Mouse (Mus musculus): ENCODE results near the gene Gm37240. TPM values are rescaled to one million over a fixed set of nuclear protein-coding genes. Genes with fewer than 3 reads are reported as not detected.

Gene Gm37240
- total RNA-seq, 1 experiment: 1.2 TPM

- H3K27ac ChIP-seq (ENCODE audit: insufficient read depth, low read depth, low read length, poor library complexity, severe bottlenecking): no peak overlapping the region
- H3K36me3 ChIP-seq (ENCODE audit: control insufficient read depth, insufficient read depth, low read length, poor library complexity, severe bottlenecking): no peaks in the 10 kb centered on the region
- TF ChIP-seq ZNF384 (IDR thresholded peaks at IDR 0.05; ENCODE audit: low read depth, low read length): no peak
- TF ChIP-seq CHD2 (IDR thresholded peaks at IDR 0.05; ENCODE audit: low read depth, low read length): no peak
- TF ChIP-seq HCFC1 (IDR thresholded peaks at IDR 0.05; ENCODE audit: borderline replicate concordance, insufficient read depth, low read length): no peak
- TF ChIP-seq ZC3H11A (IDR thresholded peaks at IDR 0.05; ENCODE audit: borderline replicate concordance, low read depth, low read length): no peak
- no peak for TF ChIP-seq MAFK (IDR thresholded peaks at IDR 0.05; ENCODE audit: insufficient read depth, low read depth, low read length)
- DNase-seq (ENCODE audit: low read depth, low spot score): no peak
- H3K9ac ChIP-seq (ENCODE audit: insufficient read depth, low read depth, low read length, poor library complexity, severe bottlenecking): peak overlapping the region; percentile 67
- H3K9me3 ChIP-seq (ENCODE audit: control insufficient read depth, insufficient read depth, low read depth, low read length): no peaks in the 10 kb centered on the region
- H3K4me3 ChIP-seq (ENCODE audit: insufficient read depth in 1 of 2, low read depth in 1 of 2, low read length in 2 of 2, poor library complexity in 1 of 2, severe bottlenecking in 1 of 2): peak overlapping the region; percentile 60 to 76
- H3K4me1 ChIP-seq (ENCODE audit: control insufficient read depth in 2 of 2, insufficient read depth in 2 of 2, low read length in 2 of 2, poor library complexity in 1 of 2): peaks cover 0 to 8% of the 10 kb centered on the region in 2 experiments; a peak in 1 of 4 replicates
- in situ Hi-C loops (cut with MboI; ENCODE audit: low sequenced_read_pairs in 2 of 2, unreplicated experiment in 2 of 2): no loop called here
Observed at GRCm38 (mm10) chr3:85886636-85887238, 581 bp downstream of the Gm37240 start.

GRCm38 (mm10) chr3:85885906-85886305 lies 1.4 kb downstream of the Gm37240 start:
- H3K4me1 ChIP-seq (ENCODE audit: control insufficient read depth in 2 of 2, insufficient read depth in 2 of 2, low read length in 2 of 2, poor library complexity in 1 of 2): peaks cover 0 to 8% of the 10 kb centered on the region in 2 experiments; a peak in 1 of 4 replicates
- no peaks in the 10 kb centered on the region for H3K9me3 ChIP-seq (ENCODE audit: control insufficient read depth, insufficient read depth, low read depth, low read length)
- H3K27ac ChIP-seq (ENCODE audit: insufficient read depth, low read depth, low read length, poor library complexity, severe bottlenecking): no peak overlapping the region
- DNase-seq (ENCODE audit: low read depth, low spot score): no peak
- TF ChIP-seq ZC3H11A (IDR thresholded peaks at IDR 0.05; ENCODE audit: borderline replicate concordance, low read depth, low read length) (no peak), CHD2 (IDR thresholded peaks at IDR 0.05; ENCODE audit: low read depth, low read length) (no peak), ZNF384 (IDR thresholded peaks at IDR 0.05; ENCODE audit: low read depth, low read length) (no peak), HCFC1 (IDR thresholded peaks at IDR 0.05; ENCODE audit: borderline replicate concordance, insufficient read depth, low read length) (no peak), MAFK (IDR thresholded peaks at IDR 0.05; ENCODE audit: insufficient read depth, low read depth, low read length) (no peak)
- no peak overlapping the region for H3K4me3 ChIP-seq (ENCODE audit: insufficient read depth in 1 of 2, low read depth in 1 of 2, low read length in 2 of 2, poor library complexity in 1 of 2, severe bottlenecking in 1 of 2)
- in situ Hi-C loops (cut with MboI; ENCODE audit: low sequenced_read_pairs in 2 of 2, unreplicated experiment in 2 of 2): no loop called here
- H3K36me3 ChIP-seq (ENCODE audit: control insufficient read depth, insufficient read depth, low read length, poor library complexity, severe bottlenecking): no peaks in the 10 kb centered on the region
- no peak overlapping the region for H3K9ac ChIP-seq (ENCODE audit: insufficient read depth, low read depth, low read length, poor library complexity, severe bottlenecking)

- Histone ChIP-seq H3K36me3 (ENCODE audit: control insufficient read depth, insufficient read depth, low read length, poor library complexity, severe bottlenecking) (no peaks in the 10 kb centered on the region), H3K4me1 (ENCODE audit: control insufficient read depth in 2 of 2, insufficient read depth in 2 of 2, low read length in 2 of 2, poor library complexity in 1 of 2) (no peaks in the 10 kb centered on the region), H3K9me3 (ENCODE audit: control insufficient read depth, insufficient read depth, low read depth, low read length) (no peaks in the 10 kb centered on the region), H3K9ac (ENCODE audit: insufficient read depth, low read depth, low read length, poor library complexity, severe bottlenecking) (no peak overlapping the region), H3K4me3 (ENCODE audit: insufficient read depth in 1 of 2, low read depth in 1 of 2, low read length in 2 of 2, poor library complexity in 1 of 2, severe bottlenecking in 1 of 2) (no peak overlapping the region), H3K27ac (ENCODE audit: insufficient read depth, low read depth, low read length, poor library complexity, severe bottlenecking) (no peak overlapping the region)
- in situ Hi-C loops (cut with MboI; ENCODE audit: low sequenced_read_pairs in 2 of 2, unreplicated experiment in 2 of 2): no loop called here
- DNase-seq (ENCODE audit: low read depth, low spot score): no peak
- TF ChIP-seq CHD2 (IDR thresholded peaks at IDR 0.05; ENCODE audit: low read depth, low read length): no peak
- no peak for TF ChIP-seq HCFC1 (IDR thresholded peaks at IDR 0.05; ENCODE audit: borderline replicate concordance, insufficient read depth, low read length)
- no peak for TF ChIP-seq ZNF384 (IDR thresholded peaks at IDR 0.05; ENCODE audit: low read depth, low read length)
- no peak for TF ChIP-seq ZC3H11A (IDR thresholded peaks at IDR 0.05; ENCODE audit: borderline replicate concordance, low read depth, low read length)
- peak; percentile 93 for TF ChIP-seq MAFK (IDR thresholded peaks at IDR 0.05; ENCODE audit: insufficient read depth, low read depth, low read length)
Observed at GRCm38 (mm10) chr3:85880687-85881086, 6.6 kb downstream of the Gm37240 start.

- no peak overlapping the region for H3K4me3 ChIP-seq (ENCODE audit: insufficient read depth in 1 of 2, low read depth in 1 of 2, low read length in 2 of 2, poor library complexity in 1 of 2, severe bottlenecking in 1 of 2)
- no peak for TF ChIP-seq HCFC1 (IDR thresholded peaks at IDR 0.05; ENCODE audit: borderline replicate concordance, insufficient read depth, low read length)
- no peak for TF ChIP-seq ZNF384 (IDR thresholded peaks at IDR 0.05; ENCODE audit: low read depth, low read length)
- TF ChIP-seq MAFK (IDR thresholded peaks at IDR 0.05; ENCODE audit: insufficient read depth, low read depth, low read length): no peak
- TF ChIP-seq ZC3H11A (IDR thresholded peaks at IDR 0.05; ENCODE audit: borderline replicate concordance, low read depth, low read length): no peak
- TF ChIP-seq CHD2 (IDR thresholded peaks at IDR 0.05; ENCODE audit: low read depth, low read length): no peak
- in situ Hi-C loops (cut with MboI; ENCODE audit: low sequenced_read_pairs in 2 of 2, unreplicated experiment in 2 of 2): no loop called here
Observed at GRCm38 (mm10) chr3:85880068-85880467, 7.2 kb downstream of the Gm37240 start.

More at GRCm38 (mm10) chr3:85880068-85880467, 7.2 kb downstream of the Gm37240 start:
- H3K27ac ChIP-seq (ENCODE audit: insufficient read depth, low read depth, low read length, poor library complexity, severe bottlenecking): no peak overlapping the region
- H3K36me3 ChIP-seq (ENCODE audit: control insufficient read depth, insufficient read depth, low read length, poor library complexity, severe bottlenecking): no peaks in the 10 kb centered on the region
- DNase-seq (ENCODE audit: low read depth, low spot score): no peak
- no peak overlapping the region for H3K9ac ChIP-seq (ENCODE audit: insufficient read depth, low read depth, low read length, poor library complexity, severe bottlenecking)
- H3K4me1 ChIP-seq (ENCODE audit: control insufficient read depth in 2 of 2, insufficient read depth in 2 of 2, low read length in 2 of 2, poor library complexity in 1 of 2): no peaks in the 10 kb centered on the region
- H3K9me3 ChIP-seq (ENCODE audit: control insufficient read depth, insufficient read depth, low read depth, low read length): no peaks in the 10 kb centered on the region

All from ES-E14 (cell line).